Mouse (Mus musculus): Measurements from ENCODE around the gene Hsd11b2. TPM values are rescaled to one million over a fixed set of nuclear protein-coding genes. Genes with fewer than 3 reads are reported as not detected.
A peak's percentile ranks its signal among the peaks of the same experiment; 100 is the strongest.
"Not testable (repeated sequence)": the region's sequence is repeated elsewhere in the genome, so short reads cannot be mapped to it uniquely, and the experiment has no call there.

The Hsd11b2 gene
- polyA plus RNA-seq, 1 experiment: not detected

GRCm38 (mm10) chr8:105549506-105549905 lies 31.0 kb downstream of the Hsd11b2 start:
- peaks cover 20% of the 10 kb centered on the region for H3K4me1 ChIP-seq (ENCODE audit: control insufficient read depth, insufficient read depth, low read length)
- no peak overlapping the region for H3K4me3 ChIP-seq (ENCODE audit: insufficient read depth, low read length)
- H3K27ac ChIP-seq (ENCODE audit: insufficient read depth, low read length): no peak overlapping the region
- TF ChIP-seq CTCF (IDR thresholded peaks at IDR 0.05; ENCODE audit: extremely low read depth, insufficient read depth, low read length) (no peak), POLR2A (IDR thresholded peaks at IDR 0.05; ENCODE audit: extremely low read depth, insufficient read depth, low read length) (no peak)

- no peak for TF ChIP-seq POLR2A (IDR thresholded peaks at IDR 0.05; ENCODE audit: extremely low read depth, insufficient read depth, low read length)
- TF ChIP-seq CTCF (IDR thresholded peaks at IDR 0.05; ENCODE audit: extremely low read depth, insufficient read depth, low read length): no peak
- peaks cover 18% of the 10 kb centered on the region for H3K4me1 ChIP-seq (ENCODE audit: control insufficient read depth, insufficient read depth, low read length)
- no peak overlapping the region for H3K4me3 ChIP-seq (ENCODE audit: insufficient read depth, low read length)
- no peak overlapping the region for H3K27ac ChIP-seq (ENCODE audit: insufficient read depth, low read length)
Measured at GRCm38 (mm10) chr8:105550083-105550482, 31.5 kb downstream of the Hsd11b2 start.

GRCm38 (mm10) chr8:105552032-105552431 lies 33.5 kb downstream of the Hsd11b2 start:
- Histone ChIP-seq H3K27ac (ENCODE audit: insufficient read depth, low read length) (no peak overlapping the region), H3K4me1 (ENCODE audit: control insufficient read depth, insufficient read depth, low read length) (peaks cover 3% of the 10 kb centered on the region; the same call in 1 of the 2 replicates), H3K4me3 (ENCODE audit: insufficient read depth, low read length) (no peak overlapping the region)
- no peak for TF ChIP-seq POLR2A (IDR thresholded peaks at IDR 0.05; ENCODE audit: extremely low read depth, insufficient read depth, low read length)
- TF ChIP-seq CTCF (IDR thresholded peaks at IDR 0.05; ENCODE audit: extremely low read depth, insufficient read depth, low read length): no peak

- no peak overlapping the region for H3K4me3 ChIP-seq (ENCODE audit: insufficient read depth, low read length)
- TF ChIP-seq POLR2A (IDR thresholded peaks at IDR 0.05; ENCODE audit: extremely low read depth, insufficient read depth, low read length): no peak
- TF ChIP-seq CTCF (IDR thresholded peaks at IDR 0.05; ENCODE audit: extremely low read depth, insufficient read depth, low read length): no peak
- no peak overlapping the region for H3K27ac ChIP-seq (ENCODE audit: insufficient read depth, low read length)
- no peaks in the 10 kb centered on the region; the same call in 1 of the 2 replicates for H3K4me1 ChIP-seq (ENCODE audit: control insufficient read depth, insufficient read depth, low read length)
Measured at GRCm38 (mm10) chr8:105552824-105553223, 34.3 kb downstream of the Hsd11b2 start.

- no peak overlapping the region for H3K27ac ChIP-seq (ENCODE audit: insufficient read depth, low read length)
- H3K4me1 ChIP-seq (ENCODE audit: control insufficient read depth, insufficient read depth, low read length): no peaks in the 10 kb centered on the region; the same call in 1 of the 2 replicates
- no peak overlapping the region for H3K4me3 ChIP-seq (ENCODE audit: insufficient read depth, low read length)
- TF ChIP-seq CTCF (IDR thresholded peaks at IDR 0.05; ENCODE audit: extremely low read depth, insufficient read depth, low read length) (peak; percentile 93), POLR2A (IDR thresholded peaks at IDR 0.05; ENCODE audit: extremely low read depth, insufficient read depth, low read length) (no peak)
Measured at GRCm38 (mm10) chr8:105554087-105554486, 35.5 kb downstream of the Hsd11b2 start.

GRCm38 (mm10) chr8:105555230-105555629 lies 36.7 kb downstream of the Hsd11b2 start:
- no peak overlapping the region for H3K4me3 ChIP-seq (ENCODE audit: insufficient read depth, low read length)
- H3K4me1 ChIP-seq (ENCODE audit: control insufficient read depth, insufficient read depth, low read length): no peaks in the 10 kb centered on the region; the same call in 1 of the 2 replicates
- TF ChIP-seq CTCF (IDR thresholded peaks at IDR 0.05; ENCODE audit: extremely low read depth, insufficient read depth, low read length): no peak
- no peak overlapping the region for H3K27ac ChIP-seq (ENCODE audit: insufficient read depth, low read length)

GRCm38 (mm10) chr8:105562863-105563262 lies 44.3 kb downstream of the Hsd11b2 start:
- Histone ChIP-seq H3K4me1 (ENCODE audit: control insufficient read depth, insufficient read depth, low read length) (peaks cover 7% of the 10 kb centered on the region; the same call in 1 of the 2 replicates), H3K27ac (ENCODE audit: insufficient read depth, low read length) (no peak overlapping the region), H3K4me3 (ENCODE audit: insufficient read depth, low read length) (no peak overlapping the region)
- TF ChIP-seq CTCF (IDR thresholded peaks at IDR 0.05; ENCODE audit: extremely low read depth, insufficient read depth, low read length) (no peak), POLR2A (IDR thresholded peaks at IDR 0.05; ENCODE audit: extremely low read depth, insufficient read depth, low read length) (no peak)

- no peak overlapping the region for H3K4me3 ChIP-seq (ENCODE audit: insufficient read depth, low read length)
- no peak for TF ChIP-seq POLR2A (IDR thresholded peaks at IDR 0.05; ENCODE audit: extremely low read depth, insufficient read depth, low read length)
- no peak for TF ChIP-seq CTCF (IDR thresholded peaks at IDR 0.05; ENCODE audit: extremely low read depth, insufficient read depth, low read length)
- no peak overlapping the region for H3K27ac ChIP-seq (ENCODE audit: insufficient read depth, low read length)
- H3K4me1 ChIP-seq (ENCODE audit: control insufficient read depth, insufficient read depth, low read length): peaks cover 7% of the 10 kb centered on the region; the same call in 1 of the 2 replicates
Measured at GRCm38 (mm10) chr8:105563871-105564270, 45.3 kb downstream of the Hsd11b2 start.

- not testable (repeated sequence) for H3K4me1 ChIP-seq (ENCODE audit: control insufficient read depth, insufficient read depth, low read length); H3K27ac ChIP-seq (ENCODE audit: insufficient read depth, low read length)
- H3K4me3 ChIP-seq (ENCODE audit: insufficient read depth, low read length): peak overlapping the region; percentile 77
Measured at GRCm38 (mm10) chr8:105564573-105565229, 46.1 kb downstream of the Hsd11b2 start.

- TF ChIP-seq CTCF (IDR thresholded peaks at IDR 0.05; ENCODE audit: extremely low read depth, insufficient read depth, low read length): no peak
- no peak for TF ChIP-seq POLR2A (IDR thresholded peaks at IDR 0.05; ENCODE audit: extremely low read depth, insufficient read depth, low read length)
- H3K4me3 ChIP-seq (ENCODE audit: insufficient read depth, low read length): peak overlapping the region; percentile 77
Measured at GRCm38 (mm10) chr8:105565401-105565881, 46.9 kb downstream of the Hsd11b2 start.

More at GRCm38 (mm10) chr8:105565401-105565881, 46.9 kb downstream of the Hsd11b2 start:
- peak overlapping the region; percentile 32 for H3K27ac ChIP-seq (ENCODE audit: insufficient read depth, low read length)
- peaks cover 7% of the 10 kb centered on the region; the same call in 1 of the 2 replicates for H3K4me1 ChIP-seq (ENCODE audit: control insufficient read depth, insufficient read depth, low read length)

Measured in cortical plate, adult 2 months (tissue).